Mouse (Mus musculus) kidney, postnatal 25 days (tissue): ENCODE data around the gene Fbxo34.
"Not testable (repeated sequence)": the region's sequence is repeated elsewhere in the genome, so short reads cannot be mapped to it uniquely, and the experiment has no call there.

Experiments
- DNase-seq, 2 experiments: peaks; one replicate each; pipeline ENCODE4 v3.0.0; 2021; ENCODE audit warnings: mixed read lengths in 2 of 2

Gene Fbxo34

GRCm38 (mm10) chr14:47518619-47519018 is 68.4 kb downstream of the Fbxo34 start:
- peak in 1 of 2 experiments; percentile 31 for DNase-seq

DNA sequence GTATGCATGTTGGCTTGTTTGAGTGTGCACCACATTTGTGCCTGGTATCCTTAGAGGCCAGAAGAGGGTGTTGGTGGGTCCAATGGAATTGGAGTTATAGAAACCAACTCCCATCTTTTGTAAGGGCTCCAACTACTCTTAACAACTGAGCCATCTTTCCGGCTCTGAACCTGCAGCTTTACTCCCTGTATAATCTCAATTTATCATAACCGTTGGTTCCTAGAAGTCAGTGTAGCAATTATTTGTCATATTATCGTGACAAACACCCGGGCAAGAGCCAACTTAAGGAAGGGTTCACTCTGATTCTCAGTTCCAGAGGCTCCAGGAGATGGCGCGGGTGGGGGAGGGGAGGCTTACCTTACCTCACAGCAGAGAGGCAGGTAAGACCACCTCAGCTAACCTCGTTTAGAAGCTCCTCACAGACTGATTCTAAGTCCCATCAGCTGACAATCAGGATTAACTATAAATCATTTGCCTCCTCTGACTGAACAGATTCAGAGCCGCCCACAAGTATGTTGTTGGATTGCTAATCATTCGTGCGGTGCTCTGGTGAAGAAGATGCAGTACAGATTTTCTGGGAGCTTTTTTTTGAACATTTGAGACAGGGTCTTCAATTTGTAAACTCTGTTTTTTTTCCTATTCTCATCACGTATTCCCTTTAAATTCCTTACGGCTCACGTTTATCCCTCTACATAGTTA is 70.7 kb downstream of the Fbxo34 start:
- DNase-seq: no peak

DNA sequence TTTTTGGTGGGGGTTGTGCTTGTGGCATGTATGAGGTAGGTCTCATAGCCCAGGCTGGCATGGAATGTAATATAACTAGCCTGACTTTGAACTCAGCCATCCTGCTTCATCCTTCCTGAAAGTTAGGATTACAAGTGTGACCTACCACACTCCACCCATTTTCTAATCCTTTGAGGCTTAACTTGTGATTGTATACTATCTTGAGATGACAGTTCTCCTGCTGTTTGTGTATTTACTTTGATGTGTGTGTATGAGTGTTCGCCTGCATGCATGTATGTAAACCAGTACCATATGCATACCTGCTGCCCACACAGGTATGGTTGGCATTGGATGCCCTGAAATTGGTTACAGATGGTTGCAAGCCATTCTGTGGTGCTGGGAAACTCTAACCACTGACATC is 71.4 kb downstream of the Fbxo34 start:
- DNase-seq: no peak

DNA sequence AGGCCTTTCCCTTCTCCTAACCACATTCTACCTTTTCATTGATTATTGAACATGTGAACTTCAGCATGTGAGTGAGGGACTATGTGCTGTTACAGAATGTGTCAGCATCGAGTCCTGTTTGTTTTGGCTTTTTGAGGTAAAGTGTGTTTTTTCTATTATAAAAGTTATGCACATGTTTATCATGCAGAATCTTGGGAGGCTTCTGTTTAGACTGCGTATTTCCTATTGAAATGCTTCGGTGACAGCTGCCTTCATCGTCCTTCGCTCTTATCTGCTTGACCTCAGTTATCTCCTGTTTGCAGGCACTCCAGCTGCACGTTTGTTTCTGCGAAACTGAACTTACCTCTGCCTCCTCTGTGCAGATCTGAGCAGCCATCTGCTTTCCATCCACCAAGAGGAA is 72.1 kb downstream of the Fbxo34 start:
- DNase-seq: no peak

GRCm38 (mm10) chr14:47525374-47525773 is 75.2 kb downstream of the Fbxo34 start:
- no peak for DNase-seq

- DNase-seq: no peak
These were observed 75.6 kb downstream of the Fbxo34 start for GRCm38 (mm10) chr14:47525861-47526260.

DNA sequence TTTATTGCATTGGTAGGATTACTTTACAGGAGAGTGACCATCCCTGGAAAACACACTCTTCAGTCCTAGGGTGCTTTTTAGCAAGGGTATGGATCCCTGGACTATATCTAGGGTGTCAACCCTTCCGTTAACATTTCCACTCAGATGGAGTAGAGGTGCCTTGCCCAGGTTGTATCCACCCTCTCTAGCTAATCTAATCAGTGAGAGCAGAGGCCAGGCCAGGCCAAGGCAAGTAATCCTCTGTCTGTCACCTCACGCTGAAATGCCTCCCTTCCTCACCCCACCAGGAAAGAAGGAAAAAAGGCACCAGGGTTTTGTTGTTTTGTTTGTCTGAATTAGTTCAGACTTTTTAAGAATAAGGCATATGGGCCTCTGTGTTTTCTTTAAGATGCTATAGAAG is 77.6 kb downstream of the Fbxo34 start:
- no peak for DNase-seq

- DNase-seq: no peak
These were observed 78.1 kb downstream of the Fbxo34 start for GRCm38 (mm10) chr14:47528293-47528692.

- DNase-seq: peak; percentile 72 to 77
These were observed 78.8 kb downstream of the Fbxo34 start for GRCm38 (mm10) chr14:47529019-47529418.

GRCm38 (mm10) chr14:47529592-47529991 is 79.4 kb downstream of the Fbxo34 start:
- not testable (repeated sequence) for DNase-seq

DNA sequence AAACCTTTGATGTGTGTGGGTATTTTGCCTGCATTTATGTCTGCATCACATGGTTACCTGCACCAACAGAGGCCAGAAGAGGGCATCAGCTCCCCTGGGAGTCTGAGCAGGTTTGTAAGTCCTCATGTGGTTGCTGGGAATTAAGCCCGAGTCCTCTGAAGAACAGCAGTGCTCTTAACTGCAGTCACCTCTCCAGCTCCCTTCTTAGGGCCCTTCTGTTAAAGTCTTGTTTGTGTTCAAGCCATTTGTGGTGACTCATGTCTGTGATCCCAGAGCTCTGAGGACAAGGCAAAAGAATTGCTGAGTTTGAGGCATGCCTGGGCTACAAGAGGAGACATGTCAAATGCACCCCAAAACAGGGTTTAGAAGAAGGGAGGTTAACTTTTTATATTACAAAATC is 82.3 kb downstream of the Fbxo34 start:
- DNase-seq: peak in 1 of 2 experiments; percentile 30

DNA sequence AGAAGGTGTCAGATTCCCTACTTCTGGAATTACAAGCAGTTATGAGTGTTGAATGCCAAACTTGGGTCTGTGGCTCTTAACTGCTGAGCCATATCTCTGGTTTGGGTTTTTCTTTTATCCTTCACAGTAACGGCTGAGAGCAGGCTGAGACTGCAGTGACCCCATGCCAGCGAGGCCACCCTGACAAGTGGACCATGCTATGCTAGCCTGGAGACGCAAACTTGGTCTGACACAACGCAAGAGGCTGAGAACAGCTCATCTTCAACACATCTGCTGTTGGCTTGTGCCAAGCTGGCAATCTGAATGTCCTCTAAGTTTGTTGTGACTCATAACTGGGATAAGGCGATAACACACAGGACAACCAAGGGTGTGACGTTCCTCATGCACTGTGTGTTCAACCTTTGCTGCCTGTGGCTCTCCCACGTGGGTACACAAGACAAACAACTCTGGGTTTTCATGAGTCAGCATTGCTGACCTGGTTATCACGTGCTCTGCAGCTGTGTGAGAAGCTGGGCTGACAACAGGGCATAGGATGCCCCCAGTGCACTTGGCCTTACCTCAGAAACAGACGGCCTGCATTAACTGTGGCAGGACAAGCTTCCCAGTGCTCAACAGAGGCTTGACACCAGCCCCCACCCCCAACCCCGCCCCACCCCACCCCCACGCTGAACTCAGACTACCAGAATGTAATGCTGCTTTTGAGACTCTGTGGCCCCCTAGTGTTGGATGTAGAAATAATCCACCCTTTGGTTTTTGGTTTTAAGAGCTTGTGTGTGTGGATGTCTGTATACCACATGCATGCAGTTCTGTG is 83.3 kb downstream of the Fbxo34 start:
- DNase-seq: peak; percentile 69 to 90

DNA sequence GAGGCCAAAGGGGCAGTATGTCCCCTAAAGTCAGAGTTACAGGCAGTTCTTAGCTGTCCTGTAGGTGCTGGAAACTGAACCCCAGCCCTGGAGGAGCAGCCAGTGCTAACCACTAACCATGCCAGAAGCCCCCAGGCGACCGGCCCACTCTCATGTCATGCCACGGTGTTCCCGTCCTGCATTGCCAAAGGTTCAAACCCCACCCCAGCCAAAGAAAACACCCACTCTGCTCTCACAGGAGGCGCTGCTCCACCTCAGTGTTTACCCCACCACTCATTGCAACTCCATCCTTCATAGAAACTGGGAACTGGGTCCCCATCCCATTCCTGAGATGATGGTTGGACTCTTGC is 83.9 kb downstream of the Fbxo34 start:
- no peak for DNase-seq

- DNase-seq: peak; percentile 46 to 73
These were observed 84.9 kb downstream of the Fbxo34 start for GRCm38 (mm10) chr14:47535096-47535495.

DNA sequence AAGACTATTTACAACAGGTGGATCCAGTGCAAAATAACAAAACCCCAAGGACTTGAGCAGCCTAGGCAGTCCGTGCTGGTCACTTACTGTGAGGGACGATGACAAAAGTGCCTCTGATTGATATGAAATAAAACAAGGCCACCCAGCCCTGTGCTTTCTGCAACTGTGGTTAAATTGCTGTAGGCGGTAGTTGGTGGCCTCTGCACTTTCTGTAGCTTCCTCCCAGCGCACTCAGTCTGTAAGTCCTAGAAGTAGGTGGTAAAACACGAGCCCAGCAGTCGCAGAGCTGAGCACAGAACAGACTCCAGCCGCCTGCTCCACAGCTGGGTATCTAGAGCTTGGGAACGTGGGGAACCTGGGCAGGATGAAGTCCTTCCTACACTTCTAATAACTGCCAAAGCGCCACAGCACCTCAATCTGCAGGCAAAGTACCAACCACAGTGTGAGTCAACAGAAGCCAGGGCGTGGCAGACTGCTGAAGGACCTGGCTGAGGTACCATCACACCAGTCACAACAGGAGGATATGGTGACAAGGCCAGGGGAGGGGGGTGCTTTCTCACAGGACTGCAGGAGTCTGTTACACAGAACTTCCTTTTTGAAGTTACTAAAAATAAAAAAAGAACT is 91.2 kb downstream of the Fbxo34 start:
- DNase-seq: no peak

DNA sequence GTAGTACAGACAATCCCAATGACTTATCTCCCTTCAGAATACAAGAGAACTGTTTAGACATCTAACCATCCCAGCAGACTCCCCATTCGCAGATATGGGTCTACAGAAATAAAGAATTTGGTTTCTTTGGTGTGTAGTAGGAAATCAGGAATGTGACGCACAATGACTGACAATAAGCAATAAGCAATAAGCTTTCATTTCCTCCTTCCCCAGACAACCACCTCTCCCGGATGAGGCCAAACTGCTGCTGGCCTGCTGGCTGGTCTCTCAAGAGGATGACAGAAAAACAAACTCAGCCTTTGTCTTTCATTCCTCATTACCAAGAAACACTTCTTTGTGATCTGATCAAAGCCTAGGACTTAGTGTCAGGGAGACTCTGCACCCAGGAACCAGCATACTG is 92.1 kb downstream of the Fbxo34 start:
- DNase-seq: no peak

GRCm38 (mm10) chr14:47544286-47544685 is 94.1 kb downstream of the Fbxo34 start:
- DNase-seq: no peak

DNA sequence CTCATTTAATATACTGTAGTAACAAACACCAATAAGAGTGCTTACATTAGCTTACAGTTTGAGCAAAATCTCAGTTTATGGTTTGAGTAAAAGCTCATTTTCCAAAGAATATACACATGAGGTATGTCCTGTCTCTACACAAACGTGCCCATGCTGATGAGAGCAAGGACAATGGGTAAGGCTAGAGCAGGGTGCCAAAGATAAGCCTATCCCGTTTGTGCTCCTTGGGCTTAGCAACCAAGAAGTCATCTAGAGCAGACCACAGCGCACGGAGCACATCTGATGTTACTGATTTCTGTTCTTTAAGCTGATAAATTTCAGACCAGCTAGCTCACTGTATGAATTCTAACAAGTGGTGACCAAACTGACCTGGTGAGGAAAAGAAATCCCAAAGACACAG is 94.7 kb downstream of the Fbxo34 start:
- no peak for DNase-seq

DNA sequence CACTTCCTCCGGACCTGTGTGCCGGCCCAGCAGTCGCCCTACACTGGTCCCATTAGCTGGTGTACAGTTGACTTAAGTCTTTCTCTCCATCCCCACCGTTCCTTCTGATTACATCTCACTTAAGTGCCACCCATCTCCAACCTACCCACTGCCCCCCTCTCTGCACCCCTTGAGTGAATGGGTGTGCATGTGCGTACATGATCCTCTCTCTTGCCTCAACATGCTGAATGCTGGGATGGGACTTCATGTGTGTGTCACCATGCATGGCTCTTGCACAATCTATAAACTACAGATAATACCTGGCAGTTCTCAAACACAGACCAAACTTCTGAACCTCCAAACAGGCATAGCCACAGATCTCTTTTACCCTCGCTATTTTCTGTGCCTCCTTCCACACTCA is 101.4 kb downstream of the Fbxo34 start:
- no peak for DNase-seq

DNA sequence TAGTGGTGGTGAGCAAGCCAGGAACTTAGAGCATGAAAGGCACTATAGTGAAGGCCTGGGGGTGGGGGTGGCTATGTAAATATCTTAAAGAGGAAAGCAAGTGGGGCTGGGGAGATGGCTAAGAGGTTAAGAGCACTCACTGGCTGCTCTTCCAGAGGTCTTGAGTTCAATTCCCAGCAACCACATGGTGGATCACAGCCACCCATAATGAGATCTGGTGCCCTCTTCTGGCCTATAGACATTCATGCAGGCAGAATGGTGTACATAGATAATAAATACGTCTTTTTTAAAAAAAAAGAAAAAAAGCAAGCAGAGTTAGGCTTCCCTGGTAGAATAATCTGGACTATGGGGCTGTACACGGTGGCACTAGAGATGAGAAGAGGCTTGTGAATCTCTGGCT is 103.2 kb downstream of the Fbxo34 start:
- DNase-seq: no peak

DNA sequence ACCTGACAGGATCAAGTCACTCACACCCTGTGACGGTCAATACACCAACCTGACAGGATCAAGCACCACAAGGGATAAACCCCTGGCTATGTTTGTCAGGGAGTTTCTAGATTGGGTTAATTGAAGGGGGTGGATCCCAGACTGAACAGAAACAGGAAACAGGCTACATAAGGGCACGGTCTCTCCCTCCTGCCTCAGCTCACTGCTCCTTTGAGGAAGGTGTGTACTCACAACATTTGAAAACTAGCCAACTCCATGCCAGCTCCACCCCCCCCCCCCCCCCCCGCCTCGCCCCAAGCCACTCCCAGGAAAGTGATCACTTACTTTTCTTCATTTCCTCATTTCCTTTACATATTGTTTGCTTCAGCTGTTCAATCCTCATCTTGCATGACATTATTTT is 104.0 kb downstream of the Fbxo34 start:
- no peak for DNase-seq

DNA sequence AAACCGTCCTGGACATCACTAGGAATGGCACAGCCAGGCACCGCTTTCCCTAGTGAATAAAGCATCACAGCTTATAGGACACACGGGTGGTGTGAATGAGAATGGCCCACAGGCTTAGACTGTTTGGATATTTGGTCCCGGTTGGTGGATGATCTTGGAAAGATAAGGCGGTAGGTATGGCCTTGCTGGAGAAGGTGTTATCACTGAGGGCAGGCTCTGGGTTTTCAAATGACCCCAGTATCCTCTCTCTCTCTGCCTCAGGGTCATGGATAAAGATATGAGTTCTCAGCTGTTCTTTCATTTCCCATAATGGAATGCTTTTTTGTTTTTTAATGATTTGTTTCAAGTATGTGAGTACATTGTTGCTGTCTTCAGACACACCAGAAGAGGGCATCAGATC is 105.0 kb downstream of the Fbxo34 start:
- no peak for DNase-seq

DNA sequence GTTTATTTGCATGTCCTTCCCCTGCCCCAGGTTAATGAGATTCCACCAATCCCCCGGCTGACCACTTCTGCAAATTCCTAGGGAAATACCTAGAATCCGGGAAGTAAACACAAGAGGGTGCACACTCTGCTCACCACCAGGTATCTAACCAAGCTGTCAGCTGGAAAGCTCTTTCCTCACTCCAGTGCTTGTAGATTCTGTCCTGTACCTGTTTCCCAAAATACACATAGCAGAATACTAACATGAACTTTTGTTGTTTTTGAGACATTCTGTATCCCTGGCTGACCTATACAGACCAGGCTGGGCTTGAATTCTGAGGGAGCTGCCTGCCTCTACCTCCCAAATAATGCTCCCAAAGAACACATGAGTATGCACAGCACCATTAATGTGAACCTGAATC is 110.5 kb downstream of the Fbxo34 start:
- no peak for DNase-seq

- no peak for DNase-seq
These were observed 112.3 kb downstream of the Fbxo34 start for GRCm38 (mm10) chr14:47562530-47562929.
